Mouse (Mus musculus) kidney, postnatal 0 days (tissue): ENCODE measurements at regions not wholly inside any gene's neighbourhood (a gene's known extent, or its start where the extent isn't known, plus 50 kb on each side); places are given as distances from the start of the nearest gene placed in this dataset.
"Not testable (repeated sequence)": the region's sequence is repeated elsewhere in the genome, so short reads cannot be mapped to it uniquely, and the experiment has no call there.

Source experiments
- ATAC-seq: fragments of 200-750 bp; cut with Nextera tagmentation; replicated peaks from 2 replicates; pipeline ENCODE4 v1.8.0; 2017; ENCODE audit warnings: low read depth, moderate number of reproducible peaks, moderate TSS enrichment, moderate library complexity; ENCODE audit not compliant: low FRiP score
- DNase-seq: peaks from one replicate; pipeline ENCODE4 v3.0.0-alpha.2; 2016; ENCODE audit warnings: low spot score
- H3K27ac ChIP-seq: fragments of 300-500 bp; sonication (generic); 2 replicates; pipeline ENCODE4 v1.5.1; 2014; ENCODE audit warnings: mild to moderate bottlenecking
- H3K27me3 ChIP-seq: fragments of 300-500 bp; sonication (generic); 2 replicates; pipeline ENCODE4 v1.6.1; 2014; ENCODE audit warnings: low read length, mixed read lengths; ENCODE audit not compliant: insufficient read depth
- H3K36me3 ChIP-seq: fragments of 300-500 bp; sonication (generic); 2 replicates; pipeline ENCODE4 v1.6.1; 2014; ENCODE audit warnings: low read length, mixed read lengths; ENCODE audit not compliant: insufficient read depth
- H3K4me1 ChIP-seq: fragments of 300-500 bp; sonication (generic); replicated peaks from 2 replicates; pipeline ENCODE4 v1.6.1; 2014; ENCODE audit warnings: antibody characterized with exemption, low read length, mixed read lengths; ENCODE audit not compliant: insufficient read depth
- H3K4me2 ChIP-seq: fragments of 300-500 bp; sonication (generic); 2 replicates; pipeline ENCODE4 v1.6.1; 2014; ENCODE audit warnings: mild to moderate bottlenecking, low read length, moderate library complexity, mixed read lengths
- H3K4me3 ChIP-seq: fragments of 300-500 bp; sonication (generic); replicated peaks from 2 replicates; pipeline ENCODE4 v1.5.1; 2014; ENCODE audit warnings: low read depth, low read length
- H3K9ac ChIP-seq: fragments of 300-500 bp; sonication (generic); 2 replicates; pipeline ENCODE4 v1.6.1; 2014; ENCODE audit warnings: low read depth, low read length
- H3K9me3 ChIP-seq: fragments of 300-500 bp; sonication (generic); replicated peaks from 2 replicates; pipeline ENCODE4 v1.6.1; 2016; ENCODE audit warnings: low read length, inconsistent platforms, mixed read lengths
- CTCF ChIP-seq: IDR thresholded peaks from 2 replicates; pipeline ENCODE4 v1.5.1; 2016; ENCODE audit warnings: antibody characterized with exemption, low read depth, mild to moderate bottlenecking, moderate library complexity
- WGBS: fragments of 180-500 bp; shearing (Covaris S2); extraction: QIAGEN DNeasy Blood & Tissue Kit; methylation state at CpG from one replicate; pipeline ENCODE4 v1.1.7; 2014; 5-methylcytosine and 5-hydroxymethylcytosine counted together

- no peak for TF ChIP-seq CTCF
- ATAC-seq = no peak
- no peaks in the 10 kb centered on the region for H3K9me3 ChIP-seq
- no peaks in the 10 kb centered on the region for H3K4me1 ChIP-seq
- no peak overlapping the region for H3K4me2 ChIP-seq
- no peak overlapping the region for H3K27ac ChIP-seq
- H3K4me3 ChIP-seq = no peak overlapping the region
- H3K27me3 ChIP-seq = no peaks in the 10 kb centered on the region
- H3K36me3 ChIP-seq = no peaks in the 10 kb centered on the region
- 65% methylated on average over 5 of the region's 5 CpGs for WGBS
- peak; percentile 4 for DNase-seq
- no peak overlapping the region for H3K9ac ChIP-seq
Measured at GRCm38 (mm10) chr16:73182776-73183175, 874.7 kb downstream of the Robo1 start.

GRCm38 (mm10) chr16:73182258-73182657 is 874.2 kb downstream of the Robo1 start:
- Histone ChIP-seq H3K36me3 (no peaks in the 10 kb centered on the region), H3K4me3 (no peak overlapping the region), H3K9me3 (no peaks in the 10 kb centered on the region), H3K27me3 (no peaks in the 10 kb centered on the region), H3K27ac (no peak overlapping the region), H3K4me1 (no peaks in the 10 kb centered on the region), H3K9ac (no peak overlapping the region), H3K4me2 (no peak overlapping the region)
- TF ChIP-seq CTCF = no peak
- DNase-seq (no peak), ATAC-seq (no peak)
- WGBS = 47% methylated on average over 7 of the region's 7 CpGs

GRCm38 (mm10) chr16:73155447-73155846 is 847.3 kb downstream of the Robo1 start:
- no peak for ATAC-seq
- peak; percentile 7 for DNase-seq
- Histone ChIP-seq H3K27ac (no peak overlapping the region), H3K4me2 (no peak overlapping the region), H3K4me3 (no peak overlapping the region), H3K27me3 (no peaks in the 10 kb centered on the region), H3K36me3 (no peaks in the 10 kb centered on the region), H3K9me3 (no peaks in the 10 kb centered on the region), H3K9ac (no peak overlapping the region), H3K4me1 (no peaks in the 10 kb centered on the region)
- peak; percentile 71 for TF ChIP-seq CTCF
- 42% methylated on average over 2 of the region's 2 CpGs for WGBS

- not testable (repeated sequence) for H3K27ac ChIP-seq, H3K27me3 ChIP-seq, H3K4me3 ChIP-seq, DNase-seq, H3K36me3 ChIP-seq, H3K4me1 ChIP-seq, H3K9ac ChIP-seq, ATAC-seq, H3K9me3 ChIP-seq, H3K4me2 ChIP-seq
- WGBS = 88% methylated on average over 1 of the region's 1 CpGs
Measured at GRCm38 (mm10) chr16:73127927-73128326, 819.8 kb downstream of the Robo1 start.

GRCm38 (mm10) chr16:73120568-73120967 is 812.5 kb downstream of the Robo1 start:
- no peak for DNase-seq
- TF ChIP-seq CTCF = no peak
- no peak overlapping the region for H3K9ac ChIP-seq
- no peaks in the 10 kb centered on the region for H3K27me3 ChIP-seq
- no peak overlapping the region for H3K4me2 ChIP-seq
- no peaks in the 10 kb centered on the region for H3K36me3 ChIP-seq
- H3K27ac ChIP-seq = no peak overlapping the region
- no peaks in the 10 kb centered on the region for H3K9me3 ChIP-seq
- no peak for ATAC-seq
- H3K4me3 ChIP-seq = no peak overlapping the region
- no peaks in the 10 kb centered on the region for H3K4me1 ChIP-seq

- no peak for TF ChIP-seq CTCF
- ATAC-seq = no peak
Measured at GRCm38 (mm10) chr16:73117338-73117737, 809.2 kb downstream of the Robo1 start.

GRCm38 (mm10) chr16:73108021-73108452 is 799.9 kb downstream of the Robo1 start:
- no peak for TF ChIP-seq CTCF
- Histone ChIP-seq H3K4me3 (no peak overlapping the region), H3K9ac (no peak overlapping the region), H3K36me3 (no peaks in the 10 kb centered on the region), H3K4me2 (no peak overlapping the region), H3K4me1 (no peaks in the 10 kb centered on the region), H3K27me3 (no peaks in the 10 kb centered on the region), H3K27ac (no peak overlapping the region), H3K9me3 (no peaks in the 10 kb centered on the region)
- WGBS = 72% methylated on average over 7 of the region's 7 CpGs
- DNase-seq (no peak), ATAC-seq (no peak)

More at GRCm38 (mm10) chr16:73117338-73117737, 809.2 kb downstream of the Robo1 start:
- H3K4me1 ChIP-seq = no peaks in the 10 kb centered on the region
- no peak overlapping the region for H3K4me2 ChIP-seq
- H3K27ac ChIP-seq = no peak overlapping the region
- H3K9me3 ChIP-seq = no peaks in the 10 kb centered on the region
- no peaks in the 10 kb centered on the region for H3K27me3 ChIP-seq
- H3K36me3 ChIP-seq = no peaks in the 10 kb centered on the region
- 61% methylated on average over 2 of the region's 2 CpGs for WGBS
- no peak overlapping the region for H3K4me3 ChIP-seq
- DNase-seq = no peak
- no peak overlapping the region for H3K9ac ChIP-seq
